Mouse (Mus musculus) spleen, postnatal 10 days (tissue): ENCODE results near the gene Tmed4.

Source experiments
- DNase-seq, 2 experiments: peaks; one replicate each; pipeline ENCODE4 v3.0.0; 2021 to 2022; ENCODE audit warnings: low spot score in 2 of 2

Tmed4 gene

GRCm38 (mm10) chr11:6274387-6275093, at the start of gene Tmed4:
TSS of gene Tmed4 (minus strand) at chr11:6274870.
- DNase-seq: peak; percentile 96 to 99

- DNase-seq: no peak
These were observed 48.7 kb upstream of the Tmed4 start for GRCm38 (mm10) chr11:6323348-6323747.

- DNase-seq: no peak
These were observed 47.4 kb upstream of the Tmed4 start for GRCm38 (mm10) chr11:6322086-6322485.

GRCm38 (mm10) chr11:6319374-6319773, 44.7 kb upstream of the Tmed4 start:
- DNase-seq: no peak

- no peak for DNase-seq
These were observed 43.9 kb upstream of the Tmed4 start for GRCm38 (mm10) chr11:6318559-6318958.

- no peak for DNase-seq
These were observed 42.2 kb upstream of the Tmed4 start for GRCm38 (mm10) chr11:6316821-6317220.

GRCm38 (mm10) chr11:6313874-6314406, 39.3 kb upstream of the Tmed4 start:
- DNase-seq: no peak

GRCm38 (mm10) chr11:6308181-6308580, 33.5 kb upstream of the Tmed4 start:
- no peak for DNase-seq

- DNase-seq: no peak
These were observed 31.3 kb upstream of the Tmed4 start for GRCm38 (mm10) chr11:6305943-6306430.

GRCm38 (mm10) chr11:6302793-6303192, 28.1 kb upstream of the Tmed4 start:
- no peak for DNase-seq

GRCm38 (mm10) chr11:6299435-6299834, 24.8 kb upstream of the Tmed4 start:
- DNase-seq: no peak

- no peak for DNase-seq
These were observed 21.4 kb upstream of the Tmed4 start for GRCm38 (mm10) chr11:6296077-6296476.

- peak; percentile 40 to 52 for DNase-seq
These were observed 20.0 kb upstream of the Tmed4 start for GRCm38 (mm10) chr11:6294632-6295031.

- no peak for DNase-seq
These were observed 18.9 kb upstream of the Tmed4 start for GRCm38 (mm10) chr11:6293601-6294000.

- no peak for DNase-seq
These were observed 18.3 kb upstream of the Tmed4 start for GRCm38 (mm10) chr11:6292988-6293349.

- DNase-seq: peak in 1 of 2 experiments; percentile 79
These were observed 17.7 kb upstream of the Tmed4 start for GRCm38 (mm10) chr11:6292116-6292987.

GRCm38 (mm10) chr11:6291401-6292115, 16.9 kb upstream of the Tmed4 start, which contains the start of gene Ogdh:
TSS of gene Ogdh (plus strand) at chr11:6291633.
- DNase-seq: peak; percentile 99 to 100

- peak; percentile 19 to 26 for DNase-seq
These were observed 16.2 kb upstream of the Tmed4 start for GRCm38 (mm10) chr11:6290883-6291282.

GRCm38 (mm10) chr11:6290138-6290537, 15.5 kb upstream of the Tmed4 start:
- no peak for DNase-seq

GRCm38 (mm10) chr11:6282940-6283339, 8.3 kb upstream of the Tmed4 start:
- no peak for DNase-seq

GRCm38 (mm10) chr11:6276466-6276865, 1.8 kb upstream of the Tmed4 start:
- no peak for DNase-seq

- DNase-seq: no peak
These were observed 419 bp upstream of the Tmed4 start for GRCm38 (mm10) chr11:6275094-6275484.
